Mouse (Mus musculus) activated CD4-positive, CD25-positive, alpha-beta regulatory T cell (primary cell): ENCODE data around the gene Ublcp1. TPM values are rescaled to one million over a fixed set of nuclear protein-coding genes. Genes with fewer than 3 reads are reported as not detected.

Experiments used
- polyA plus RNA-seq, 2 experiments: library from polyadenylated mRNA; unstranded; fragments of 100-300 nt; shearing (Covaris generic); gene quantifications; one replicate each; pipeline ENCODE4 v1.2.1; 2017

Gene Ublcp1
- polyA plus RNA-seq: 10 to 100 TPM; 41.3 to 41.7 TPM

GRCm38 (mm10) chr11:44470432-44471336 lies at the start of gene Ublcp1:
Gene Ublcp1 (minus strand): TSS chr11:44470498.

DNA sequence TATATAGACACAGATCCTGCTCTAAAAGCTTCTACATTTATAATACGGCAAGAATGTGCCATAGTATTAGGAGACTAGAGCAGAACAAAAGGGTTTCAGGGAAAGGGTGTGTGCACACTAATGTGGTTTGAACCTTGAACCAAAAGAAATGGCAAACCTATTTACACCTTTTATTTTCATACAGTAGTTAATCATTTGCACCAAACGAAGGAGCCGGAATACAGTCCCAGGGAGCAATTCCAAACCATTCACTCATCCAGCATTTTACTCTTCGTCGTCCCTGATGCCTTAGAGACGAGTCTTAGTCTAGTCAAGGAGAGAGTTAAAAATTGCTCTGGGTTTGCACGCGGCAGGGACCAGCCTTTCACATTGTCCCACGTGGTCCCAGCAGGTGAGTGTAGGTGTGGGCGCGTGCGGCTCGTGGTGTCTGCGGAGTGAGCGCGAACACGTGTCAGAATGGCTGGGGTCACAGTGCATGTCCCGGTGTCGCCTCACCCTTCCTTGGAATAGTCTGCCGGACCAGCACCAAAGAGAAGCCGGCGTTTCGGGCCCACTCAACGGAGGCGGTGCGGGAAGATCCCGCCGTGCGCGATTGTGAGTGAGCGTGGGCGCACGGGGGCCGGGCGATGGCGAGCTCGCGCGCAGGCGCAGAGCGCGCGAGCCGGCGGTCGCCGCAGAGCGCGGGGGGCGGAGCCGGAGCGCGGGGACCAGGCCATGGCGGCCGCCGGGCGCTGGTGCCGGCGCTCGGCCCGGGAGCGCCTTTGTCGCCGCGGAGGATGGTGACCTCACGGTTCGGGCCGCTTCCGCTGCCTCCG lies 48.2 kb upstream of the Ublcp1 start, which contains the start of gene Rnf145:
Rnf145 (plus strand) TSS at position 684 of the 815 bp plus-strand sequence.

Other genes with a start within 250 kb of the Ublcp1 start
- under 1 TPM; 0.21 to 0.31 TPM for gene Il12b, start 70.4 kb downstream of the Ublcp1 start, polyA plus RNA-seq
- 100 to 1,000 TPM; 109 to 134 TPM for gene Rnf145, start 48.5 kb upstream of the Ublcp1 start, polyA plus RNA-seq
- 1 to 10 TPM in 1 of 2 experiments, under 1 TPM in 1; 0.64 to 1.1 TPM for gene Ebf1, start 146.8 kb upstream of the Ublcp1 start, polyA plus RNA-seq